Mouse (Mus musculus): ENCODE measurements around the gene Dbi. TPM values are rescaled to one million over a fixed set of nuclear protein-coding genes. Genes with fewer than 3 reads are reported as not detected.
A peak's percentile ranks its signal among the peaks of the same experiment; 100 is the strongest.

Dbi gene
- polyA plus RNA-seq, 1 experiment from 2014 or later, result 2,342 TPM

DNA sequence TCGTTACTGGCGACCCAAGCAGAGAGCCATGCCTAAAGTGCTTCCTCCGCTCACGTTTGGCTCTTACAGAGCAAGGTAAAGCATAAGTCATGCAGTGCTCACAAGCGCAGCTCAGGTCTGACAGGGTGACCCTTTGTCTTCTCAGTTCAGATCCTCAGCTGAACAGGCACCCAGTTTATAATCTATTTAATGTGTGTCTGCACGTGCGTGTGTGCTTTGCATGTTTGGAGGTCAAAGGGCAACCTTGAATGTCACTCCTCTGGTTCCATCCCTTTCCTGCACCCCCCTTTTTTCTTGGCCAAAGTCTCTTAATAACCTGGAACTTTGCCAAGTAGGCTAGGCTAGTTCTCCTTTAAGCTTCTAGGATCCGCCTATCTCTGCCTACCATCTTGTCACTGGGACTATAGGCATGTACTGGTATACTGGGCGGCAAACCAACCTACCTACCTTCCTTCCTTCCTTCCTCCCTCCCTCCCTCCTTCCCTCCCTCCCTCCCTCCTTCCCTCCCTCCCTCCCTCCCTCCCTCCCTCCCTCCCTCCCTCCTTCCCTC is 19.3 kb upstream of the Dbi start:
- TF ChIP-seq CTCF (IDR thresholded peaks at IDR 0.05; ENCODE audit: low read depth), result no peak
- no peak for TF ChIP-seq EP300 (IDR thresholded peaks at IDR 0.05; ENCODE audit: low read depth)
- no peak overlapping the region for H3K9ac ChIP-seq (replicated peaks)
- DNase-seq (no peak), ATAC-seq (no peak)
- H3K36me3 ChIP-seq (replicated peaks; ENCODE audit: insufficient read depth, low read length), result no peaks in the 10 kb centered on the region
- H3K4me2 ChIP-seq (ENCODE audit: low read depth, low read length), result no peak overlapping the region
- H3K4me3 ChIP-seq (ENCODE audit: low read depth, low read length), result no peak overlapping the region
- no peak overlapping the region for H3K27ac ChIP-seq (ENCODE audit: low read depth)
- no peaks in the 10 kb centered on the region for H3K9me3 ChIP-seq (ENCODE audit: low read length)
- no peaks in the 10 kb centered on the region for H3K4me1 ChIP-seq (ENCODE audit: insufficient read depth)
- no peaks in the 10 kb centered on the region for H3K27me3 ChIP-seq (ENCODE audit: insufficient read depth, low read length)
- 73% methylated on average over 9 of the region's 9 CpGs for WGBS (ENCODE audit: insufficient replicate concordance)

DNA sequence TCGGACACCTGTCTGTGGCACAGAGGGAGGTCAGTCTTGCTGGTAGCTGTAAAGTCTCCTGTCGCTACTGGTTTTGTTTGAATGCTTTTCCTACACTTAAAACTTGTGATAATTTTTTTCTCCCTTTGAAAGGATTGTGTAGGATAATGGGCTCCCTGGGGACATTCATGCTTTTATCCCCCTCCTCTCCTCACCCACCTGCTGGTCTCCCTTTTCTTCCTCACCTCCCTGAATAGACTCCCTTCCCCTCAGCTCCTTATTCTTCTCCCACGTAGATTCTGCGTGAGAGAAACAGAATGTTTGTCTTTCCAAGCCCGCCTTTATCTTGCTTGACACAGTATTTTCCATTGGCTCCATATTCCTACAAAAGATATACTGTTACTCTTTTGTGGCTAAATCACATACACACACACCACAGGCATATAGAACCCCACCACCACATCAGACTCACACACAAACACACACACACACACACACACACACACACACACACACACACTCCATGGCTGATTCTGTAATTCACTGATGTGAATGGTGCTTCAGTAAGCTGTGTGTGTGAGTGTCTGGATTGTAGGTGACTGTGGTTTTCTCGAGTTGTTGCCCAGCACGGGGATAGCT is 18.2 kb upstream of the Dbi start:
- ATAC-seq (no peak), DNase-seq (no peak)
- Histone ChIP-seq H3K27me3 (ENCODE audit: insufficient read depth, low read length) (no peaks in the 10 kb centered on the region), H3K4me3 (ENCODE audit: low read depth, low read length) (no peak overlapping the region), H3K4me2 (ENCODE audit: low read depth, low read length) (no peak overlapping the region), H3K4me1 (ENCODE audit: insufficient read depth) (no peaks in the 10 kb centered on the region), H3K36me3 (replicated peaks; ENCODE audit: insufficient read depth, low read length) (no peaks in the 10 kb centered on the region), H3K9me3 (ENCODE audit: low read length) (no peaks in the 10 kb centered on the region), H3K27ac (ENCODE audit: low read depth) (no peak overlapping the region), H3K9ac (replicated peaks) (no peak overlapping the region)
- no peak for TF ChIP-seq EP300 (IDR thresholded peaks at IDR 0.05; ENCODE audit: low read depth)
- TF ChIP-seq CTCF (IDR thresholded peaks at IDR 0.05; ENCODE audit: low read depth), result no peak
- 68% methylated on average over 7 of the region's 7 CpGs for WGBS (ENCODE audit: insufficient replicate concordance)

DNA sequence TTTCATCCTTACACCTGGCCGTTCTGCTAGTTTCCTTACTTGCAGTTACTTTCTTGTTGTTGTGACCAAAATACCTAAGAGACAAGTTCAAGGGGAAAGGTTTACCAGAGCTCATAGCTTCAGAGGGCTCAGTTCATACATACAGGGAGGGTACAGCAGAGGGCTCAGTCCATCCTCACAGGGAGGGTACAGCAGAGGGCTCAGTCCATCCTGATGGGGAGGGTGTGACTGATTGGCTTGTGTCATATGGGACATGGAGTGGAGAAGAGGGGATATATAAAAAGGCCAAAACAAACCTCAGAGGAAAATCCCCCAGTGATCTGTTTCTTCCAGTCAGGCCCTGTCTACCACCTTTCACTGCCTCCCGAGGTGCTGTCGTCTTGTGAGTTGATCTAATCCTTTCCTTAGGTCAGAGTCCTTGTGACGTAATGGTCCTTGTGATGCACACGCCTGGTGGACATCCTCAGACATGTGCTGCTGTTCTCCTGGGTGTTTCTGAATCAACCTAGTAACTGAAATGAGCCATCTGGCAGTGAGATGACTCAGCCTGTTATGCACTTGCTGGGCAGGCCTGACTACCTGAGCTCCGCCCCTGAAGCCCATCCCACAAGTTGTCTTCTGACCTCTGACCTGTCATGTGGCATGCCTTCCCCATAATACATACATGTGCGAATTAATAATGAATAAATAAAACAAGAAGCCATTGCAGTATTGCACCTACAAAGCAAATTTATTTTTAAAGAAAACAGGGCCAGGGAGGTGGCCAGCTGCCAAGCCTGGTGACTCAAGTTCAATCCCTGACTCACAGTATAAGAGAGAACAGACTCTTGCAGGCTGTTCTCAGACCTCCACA is 15.3 kb upstream of the Dbi start:
- no peaks in the 10 kb centered on the region for H3K9me3 ChIP-seq (ENCODE audit: low read length)
- no peaks in the 10 kb centered on the region for H3K4me1 ChIP-seq (ENCODE audit: insufficient read depth)
- no peak overlapping the region for H3K9ac ChIP-seq (replicated peaks)
- no peaks in the 10 kb centered on the region for H3K27me3 ChIP-seq (ENCODE audit: insufficient read depth, low read length)
- WGBS (ENCODE audit: insufficient replicate concordance), result 75% methylated on average over 7 of the region's 7 CpGs
- no peak overlapping the region for H3K27ac ChIP-seq (ENCODE audit: low read depth)
- no peaks in the 10 kb centered on the region for H3K36me3 ChIP-seq (replicated peaks; ENCODE audit: insufficient read depth, low read length)
- no peak overlapping the region for H3K4me3 ChIP-seq (ENCODE audit: low read depth, low read length)
- ATAC-seq (0 out of 2 replicates have a peak, but pooled peaks have one; percentile 10), DNase-seq (no peak)
- TF ChIP-seq CTCF (IDR thresholded peaks at IDR 0.05; ENCODE audit: low read depth) (no peak), EP300 (IDR thresholded peaks at IDR 0.05; ENCODE audit: low read depth) (no peak)
- H3K4me2 ChIP-seq (ENCODE audit: low read depth, low read length), result no peak overlapping the region

DNA sequence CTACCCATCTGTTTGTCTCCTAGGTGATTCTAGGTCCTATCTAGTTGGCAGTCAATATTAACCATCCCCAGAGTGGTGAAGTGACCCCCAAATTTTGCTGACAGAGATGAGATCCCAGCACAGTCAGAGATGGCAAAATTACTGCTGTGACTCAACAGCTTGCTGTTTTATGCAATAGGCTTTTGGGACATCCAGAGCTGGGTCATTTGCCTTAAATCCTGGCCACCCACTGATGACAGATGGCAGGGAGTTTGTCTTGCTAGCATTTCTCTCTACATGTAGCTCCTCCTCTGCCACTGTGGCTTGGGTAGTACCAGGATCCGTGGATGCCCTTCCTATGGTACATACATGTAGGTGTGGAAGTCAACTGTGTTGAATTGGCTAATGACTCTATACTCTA is 11.5 kb upstream of the Dbi start:
- Histone ChIP-seq H3K4me1 (ENCODE audit: insufficient read depth) (no peaks in the 10 kb centered on the region), H3K9me3 (ENCODE audit: low read length) (no peaks in the 10 kb centered on the region), H3K27me3 (ENCODE audit: insufficient read depth, low read length) (no peaks in the 10 kb centered on the region), H3K4me2 (ENCODE audit: low read depth, low read length) (no peak overlapping the region), H3K36me3 (replicated peaks; ENCODE audit: insufficient read depth, low read length) (no peaks in the 10 kb centered on the region), H3K27ac (ENCODE audit: low read depth) (no peak overlapping the region), H3K9ac (replicated peaks) (no peak overlapping the region), H3K4me3 (ENCODE audit: low read depth, low read length) (no peak overlapping the region)
- DNase-seq (no peak), ATAC-seq (no peak)
- TF ChIP-seq EP300 (IDR thresholded peaks at IDR 0.05; ENCODE audit: low read depth) (no peak), CTCF (IDR thresholded peaks at IDR 0.05; ENCODE audit: low read depth) (no peak)
- 71% methylated on average over 1 of the region's 1 CpGs for WGBS (ENCODE audit: insufficient replicate concordance)

DNA sequence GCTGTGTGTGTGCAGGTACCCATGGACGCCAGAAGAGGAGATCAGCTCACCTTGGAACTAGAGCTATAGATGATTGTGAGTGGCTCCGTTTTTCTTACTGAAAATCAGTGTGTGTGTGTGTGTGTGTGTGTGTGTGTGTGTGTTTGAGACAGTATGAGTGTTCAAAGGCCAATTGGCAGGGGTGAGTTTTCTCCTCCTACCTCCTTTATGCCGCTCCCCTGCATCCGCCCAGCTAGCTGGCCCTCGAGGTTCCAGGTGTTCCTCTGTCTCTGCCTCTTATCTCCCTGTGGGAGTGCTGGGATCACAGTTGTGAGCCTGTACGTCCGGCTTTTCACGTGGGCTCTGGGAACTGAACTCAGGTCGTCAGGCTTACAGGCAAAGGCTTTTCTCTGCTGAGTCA is 5.4 kb upstream of the Dbi start:
- no peaks in the 10 kb centered on the region for H3K9me3 ChIP-seq (ENCODE audit: low read length)
- no peaks in the 10 kb centered on the region for H3K27me3 ChIP-seq (ENCODE audit: insufficient read depth, low read length)
- H3K9ac ChIP-seq (replicated peaks), result no peak overlapping the region
- H3K4me2 ChIP-seq (ENCODE audit: low read depth, low read length), result no peak overlapping the region
- no peak overlapping the region for H3K4me3 ChIP-seq (ENCODE audit: low read depth, low read length)
- 73% methylated on average over 9 of the region's 9 CpGs for WGBS (ENCODE audit: insufficient replicate concordance)
- DNase-seq, result no peak
- TF ChIP-seq CTCF (IDR thresholded peaks at IDR 0.05; ENCODE audit: low read depth), result no peak
- no peak for TF ChIP-seq EP300 (IDR thresholded peaks at IDR 0.05; ENCODE audit: low read depth)
- no peaks in the 10 kb centered on the region for H3K36me3 ChIP-seq (replicated peaks; ENCODE audit: insufficient read depth, low read length)
- no peak overlapping the region for H3K27ac ChIP-seq (ENCODE audit: low read depth)
- peaks cover 22% of the 10 kb centered on the region for H3K4me1 ChIP-seq (ENCODE audit: insufficient read depth)
- ATAC-seq, result no peak

DNA sequence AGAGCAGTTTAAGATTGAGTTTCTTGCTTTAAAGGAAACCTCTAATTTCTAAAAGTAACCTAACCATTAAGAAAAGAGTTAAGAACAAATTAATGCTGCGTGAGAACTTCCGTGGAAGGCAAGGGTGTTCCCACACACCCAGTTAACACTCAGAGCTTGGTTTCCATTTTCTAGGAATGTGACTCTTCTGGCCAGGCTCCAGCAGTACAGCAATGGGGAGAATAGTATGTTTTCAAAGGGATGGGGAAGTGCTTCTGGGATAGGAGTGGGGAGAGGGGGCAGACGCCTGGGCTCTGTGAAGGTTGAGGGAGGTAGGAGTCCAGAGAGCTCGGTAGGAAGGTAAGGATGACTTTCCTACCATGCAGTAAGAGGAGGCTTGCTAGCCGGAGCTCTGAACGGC is 4.6 kb upstream of the Dbi start:
- TF ChIP-seq CTCF (IDR thresholded peaks at IDR 0.05; ENCODE audit: low read depth), result no peak
- no peak for TF ChIP-seq EP300 (IDR thresholded peaks at IDR 0.05; ENCODE audit: low read depth)
- Histone ChIP-seq H3K4me3 (ENCODE audit: low read depth, low read length) (no peak overlapping the region), H3K4me1 (ENCODE audit: insufficient read depth) (peaks cover 22% of the 10 kb centered on the region), H3K27me3 (ENCODE audit: insufficient read depth, low read length) (no peaks in the 10 kb centered on the region), H3K4me2 (ENCODE audit: low read depth, low read length) (no peak overlapping the region), H3K27ac (ENCODE audit: low read depth) (no peak overlapping the region), H3K36me3 (replicated peaks; ENCODE audit: insufficient read depth, low read length) (no peaks in the 10 kb centered on the region), H3K9me3 (ENCODE audit: low read length) (no peaks in the 10 kb centered on the region), H3K9ac (replicated peaks) (no peak overlapping the region)
- no peak for ATAC-seq
- 69% methylated on average over 6 of the region's 6 CpGs for WGBS (ENCODE audit: insufficient replicate concordance)
- no peak for DNase-seq
